Mouse (Mus musculus) embryonic fibroblast, embryonic 13.5 days (primary cell): Measurements from ENCODE around the gene Pcdh10.

Experiments
- CTCF ChIP-seq: IDR thresholded peaks from 2 replicates; pipeline ENCODE4 v1.5.1; 2011; ENCODE audit warnings: mild to moderate bottlenecking, control low read depth, low read length, moderate library complexity, borderline replicate concordance; ENCODE audit not compliant: insufficient read depth
- POLR2A ChIP-seq: IDR thresholded peaks from 2 replicates; pipeline ENCODE4 v1.6.1; 2011; ENCODE audit warnings: low read depth, mild to moderate bottlenecking, control low read depth, low read length, moderate library complexity

DNA sequence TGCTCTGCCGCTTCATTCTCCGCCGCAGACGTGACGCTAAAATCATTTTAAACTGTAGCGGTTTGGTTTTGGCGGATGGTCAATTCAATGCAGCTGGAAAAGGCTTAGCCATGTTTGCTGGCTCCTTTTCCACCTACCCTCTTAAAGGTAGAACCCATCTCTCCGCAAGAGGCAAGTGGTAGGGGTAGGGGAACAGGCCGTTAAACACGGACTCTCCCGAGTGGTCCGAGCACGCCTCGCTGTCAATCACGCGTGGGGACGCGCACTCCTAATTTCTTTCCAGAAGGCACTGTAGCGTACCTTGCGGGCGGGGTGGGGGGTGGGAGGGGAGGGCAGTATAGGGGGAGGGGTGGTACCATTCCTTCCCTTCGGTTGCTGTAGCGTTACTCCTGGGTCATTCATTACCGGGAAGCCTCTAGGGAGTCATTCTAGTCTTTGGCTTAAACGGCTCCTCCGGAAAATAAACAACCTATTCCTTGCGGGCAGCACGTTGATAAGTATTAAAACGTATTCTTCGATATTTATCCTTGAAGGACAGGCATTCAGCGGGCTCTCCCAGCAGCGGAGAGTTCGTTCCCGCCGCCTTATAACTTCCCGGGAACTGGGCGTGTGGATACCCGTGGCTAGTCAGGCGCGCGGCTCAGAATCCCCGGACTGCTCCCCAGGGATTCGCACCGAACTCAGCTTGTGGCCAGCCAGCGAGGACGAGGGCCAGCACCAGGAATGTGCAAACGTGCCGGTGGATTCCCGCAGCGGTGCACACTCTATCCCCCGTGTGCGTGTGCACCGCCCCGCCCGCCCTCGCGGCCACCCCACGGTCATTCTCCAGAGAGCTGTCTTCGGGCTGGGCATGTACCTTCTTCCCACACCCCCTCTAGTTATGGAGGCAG, 1.5 kb upstream of the Pcdh10 start:
- TF ChIP-seq CTCF = no peak
- no peak for TF ChIP-seq POLR2A
